Mouse (Mus musculus) gastrocnemius, postnatal 10 days (tissue): Measurements from ENCODE around the gene Mtg1. TPM values are rescaled to one million over a fixed set of nuclear protein-coding genes. Genes with fewer than 3 reads are reported as not detected.
A peak's percentile ranks its signal among the peaks of the same experiment; 100 is the strongest.
"Not testable (repeated sequence)": the region's sequence is repeated elsewhere in the genome, so short reads cannot be mapped to it uniquely, and the experiment has no call there.

ENCODE experiments used
- DNase-seq: peaks from one replicate; pipeline ENCODE4 v3.0.0; 2021; ENCODE audit warnings: mixed read lengths
- total RNA-seq, 2 experiments: library from RNA; stranded (reverse); gene quantifications; 2 replicates each; pipeline ENCODE4 v1.2.3; 2021

Gene Mtg1
- total RNA-seq, 2 experiments from 2014 or later: 21.9 to 23.5 TPM

GRCm38 (mm10) chr7:140126934-140127333 lies 10.4 kb upstream of the Mtg1 start:
- DNase-seq: no peak

DNA sequence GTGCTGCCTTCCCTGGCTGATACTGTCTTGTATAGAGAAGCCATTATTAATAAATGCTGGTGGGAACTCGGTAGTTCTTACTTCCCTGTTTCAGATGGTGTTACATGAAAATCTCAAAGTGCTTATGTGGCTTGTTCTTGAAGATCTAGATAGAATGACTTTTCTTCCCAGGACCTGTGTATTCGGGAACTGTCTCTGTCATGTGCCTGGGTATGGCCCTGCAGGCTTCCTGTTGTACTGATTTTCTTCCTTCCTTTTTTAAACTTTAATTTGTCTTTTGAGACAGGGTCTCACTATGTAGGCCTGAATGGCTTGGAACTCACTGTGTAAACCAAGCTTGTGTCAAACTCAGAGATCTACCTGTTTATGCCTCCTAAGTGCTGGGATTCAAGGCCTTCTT lies 9.5 kb upstream of the Mtg1 start:
- no peak for DNase-seq

GRCm38 (mm10) chr7:140132184-140132583 lies 5.2 kb upstream of the Mtg1 start:
- not testable (repeated sequence) for DNase-seq

DNA sequence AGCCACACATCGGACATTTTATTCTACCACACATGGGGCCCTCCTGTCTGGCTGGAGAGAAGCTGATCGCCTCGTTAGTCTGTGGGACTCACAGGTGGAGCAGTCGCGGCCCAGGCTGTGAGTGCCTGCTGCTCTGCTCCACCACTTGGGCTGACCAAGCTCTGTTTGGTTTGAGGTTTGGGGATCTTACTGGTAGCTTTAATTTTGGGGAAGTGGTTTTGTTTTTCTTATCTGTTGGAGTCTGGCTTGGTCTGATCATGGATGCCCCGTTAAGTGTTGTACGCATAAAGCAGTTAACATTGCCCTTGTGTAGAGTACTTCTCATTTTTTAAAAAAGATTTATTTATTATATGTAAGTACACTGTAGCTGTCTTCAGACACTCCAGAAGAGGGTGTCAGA lies 3.3 kb upstream of the Mtg1 start:
- DNase-seq: not testable (repeated sequence)

DNA sequence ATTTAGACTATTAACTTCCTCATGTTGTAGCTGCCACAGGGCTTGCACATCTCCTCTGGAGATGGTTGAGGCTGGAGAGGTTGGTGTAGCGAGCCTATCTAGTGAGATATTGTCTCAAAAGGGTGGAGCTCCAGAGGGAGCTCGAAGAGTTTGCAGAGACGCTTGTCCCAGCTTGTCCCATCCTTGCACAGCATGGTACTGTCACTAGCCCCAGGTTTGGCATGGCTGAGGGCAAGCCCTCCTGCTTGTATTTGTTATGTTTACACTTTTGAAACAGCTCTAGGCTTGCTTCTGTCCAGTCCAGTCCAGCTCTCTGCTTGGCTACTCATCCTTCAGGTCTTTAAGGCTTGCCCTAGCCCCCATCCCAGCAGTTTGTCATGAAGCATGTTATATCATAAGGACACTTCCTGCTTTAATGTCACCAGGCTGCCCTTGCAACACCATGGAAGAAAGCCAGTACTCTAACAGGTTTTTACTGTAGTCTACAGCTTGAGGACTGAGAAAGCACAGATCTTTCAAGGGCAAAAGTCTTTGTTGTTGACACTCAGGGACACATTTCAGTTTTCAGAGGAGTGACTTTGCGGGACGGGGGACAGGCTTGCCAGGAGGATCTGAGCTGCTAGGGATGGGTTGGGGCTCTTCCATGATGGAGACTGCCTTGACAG lies 2.1 kb upstream of the Mtg1 start:
- no peak for DNase-seq

- no peak for DNase-seq
Observed at GRCm38 (mm10) chr7:140138021-140138310, 602 bp downstream of the Mtg1 start.

DNA sequence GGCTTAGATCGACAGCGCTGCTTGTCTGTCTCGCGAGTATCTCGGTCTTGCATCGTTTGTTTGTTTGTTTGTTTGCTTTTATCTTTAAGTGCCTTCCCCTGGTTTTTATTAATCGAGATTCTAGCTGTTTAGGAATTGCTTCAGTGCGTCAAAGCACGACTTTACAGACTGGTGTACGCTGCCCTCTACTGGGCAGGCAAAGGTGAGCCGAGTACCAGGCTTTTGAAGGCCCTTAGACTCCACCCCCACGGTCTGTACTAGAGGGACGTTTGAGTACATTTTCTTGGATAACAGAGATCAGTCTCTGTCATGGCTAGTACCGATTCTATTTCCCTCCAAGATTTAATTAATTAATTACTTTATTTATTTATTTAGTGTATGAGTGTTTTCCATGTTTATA lies 4.0 kb downstream of the Mtg1 start:
- peak; percentile 61 for DNase-seq

GRCm38 (mm10) chr7:140144550-140144949 lies 7.2 kb downstream of the Mtg1 start:
- DNase-seq: no peak

- peak; percentile 49 for DNase-seq
Observed at GRCm38 (mm10) chr7:140153383-140153782, 16.0 kb downstream of the Mtg1 start.

DNA sequence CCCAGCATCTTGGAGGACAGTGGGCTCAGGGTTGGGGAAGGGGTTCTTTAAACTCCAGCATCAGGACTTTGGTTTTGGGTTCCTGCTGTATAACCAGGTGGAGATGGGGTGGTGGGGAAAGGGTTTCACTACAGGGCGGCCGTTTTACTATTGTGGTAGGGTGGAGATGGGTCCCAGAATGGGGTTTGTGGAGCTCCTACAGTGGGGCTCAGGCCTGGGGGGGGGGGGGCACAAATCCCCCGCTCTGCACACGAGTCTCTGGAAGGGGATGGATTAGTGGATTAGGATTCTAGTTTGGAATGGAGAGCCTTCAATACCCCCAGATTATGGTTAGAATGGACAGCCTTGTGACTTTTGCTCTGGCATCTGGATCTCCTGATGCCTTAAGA lies 16.5 kb downstream of the Mtg1 start:
- DNase-seq: no peak

GRCm38 (mm10) chr7:140154218-140154927 lies 17.0 kb downstream of the Mtg1 start, which contains the start of gene Sprn:
Gene Sprn, minus strand, starts transcription at chr7:140154877.
- DNase-seq: no peak

DNA sequence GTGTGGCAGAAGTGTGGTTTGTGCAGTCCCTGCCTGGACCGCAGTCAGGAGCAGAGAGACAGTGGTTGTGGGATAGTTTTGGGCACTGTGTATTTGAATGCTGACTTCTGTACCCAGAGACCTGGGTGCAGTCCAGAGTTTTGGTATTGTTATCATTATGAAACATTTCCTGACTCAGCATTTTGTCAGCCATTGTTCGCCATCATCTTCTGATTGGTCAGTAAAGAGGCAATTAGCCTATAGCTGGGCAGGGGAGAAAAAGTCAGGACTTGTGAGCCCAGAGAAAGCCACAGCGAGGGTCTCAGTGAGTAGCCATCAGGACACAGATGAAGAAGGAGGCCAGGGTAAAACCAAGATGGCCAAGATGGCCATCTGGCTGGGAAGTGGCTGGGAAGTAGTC lies 23.0 kb downstream of the Mtg1 start:
- DNase-seq: no peak

GRCm38 (mm10) chr7:140164664-140165063 lies 27.3 kb downstream of the Mtg1 start, which contains the start of gene Olfr522:
Gene Olfr522, minus strand, starts transcription at chr7:140164764.
- DNase-seq: no peak

GRCm38 (mm10) chr7:140167950-140168349 lies 30.6 kb downstream of the Mtg1 start:
- no peak for DNase-seq

DNA sequence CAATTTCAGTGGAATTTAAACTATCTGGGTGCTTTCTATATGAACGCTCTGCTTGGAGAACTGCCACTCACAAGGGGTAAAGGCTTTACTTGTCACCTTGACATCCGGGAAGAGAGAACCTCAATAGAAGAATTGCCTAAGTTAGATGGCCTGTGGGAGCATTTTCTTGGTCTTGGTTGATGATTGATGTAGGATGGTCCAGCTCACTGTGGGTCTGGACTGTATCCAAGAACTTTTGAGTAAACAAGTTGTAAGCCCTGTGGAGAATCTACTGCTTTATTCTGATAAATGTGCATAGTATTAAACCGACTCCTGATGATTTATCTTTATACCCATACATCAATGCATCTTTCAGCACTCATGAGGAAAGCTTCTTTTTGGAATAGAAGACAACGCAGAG lies 32.0 kb downstream of the Mtg1 start:
- DNase-seq: no peak

DNA sequence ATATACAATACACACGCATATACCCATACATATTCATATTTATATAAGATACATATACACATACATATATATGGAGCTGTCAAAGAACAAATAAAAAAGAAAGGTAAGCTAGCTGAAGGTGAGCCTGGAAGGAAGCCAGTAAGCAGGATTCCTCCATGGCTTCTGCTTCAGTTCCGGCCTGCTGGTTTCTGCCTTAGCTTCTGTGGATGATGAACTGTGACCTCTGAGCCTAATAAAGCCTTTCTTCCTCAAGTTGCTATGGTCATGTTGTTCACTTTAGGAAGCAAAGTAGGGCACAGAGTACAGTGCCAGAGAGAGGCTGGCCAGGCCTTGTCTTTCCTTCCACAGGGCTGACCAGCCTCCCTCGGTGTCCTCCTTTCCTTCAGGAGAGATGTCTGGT lies 33.5 kb downstream of the Mtg1 start:
- DNase-seq: no peak

DNA sequence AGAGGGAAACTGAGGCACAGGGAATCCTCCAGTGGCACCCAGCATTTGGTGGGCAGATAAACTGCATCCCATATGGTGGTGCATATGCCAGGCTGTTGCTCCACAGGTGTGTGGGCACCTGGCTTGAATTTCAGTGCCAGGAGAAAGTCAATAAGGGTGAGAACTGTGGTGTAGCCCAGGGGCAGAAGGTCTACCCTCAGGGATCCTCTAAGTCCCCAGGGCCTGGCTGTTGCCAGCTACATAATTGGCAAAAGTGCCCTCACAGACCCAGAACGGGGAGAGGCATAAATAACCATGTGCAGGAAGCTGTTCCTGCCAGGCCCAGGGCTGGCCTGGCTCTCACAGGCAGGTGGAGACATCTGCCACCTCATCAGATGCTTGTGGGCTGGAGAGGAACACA lies 35.6 kb downstream of the Mtg1 start, which contains the start of gene Olfr523:
Olfr523 (plus strand) TSS at position 282 of the 400 bp plus-strand sequence.
- DNase-seq: no peak

- no peak for DNase-seq
Observed at GRCm38 (mm10) chr7:140179176-140179575, 41.8 kb downstream of the Mtg1 start.

GRCm38 (mm10) chr7:140180692-140181091 lies 43.3 kb downstream of the Mtg1 start:
- no peak for DNase-seq

GRCm38 (mm10) chr7:140184206-140184605 lies 46.8 kb downstream of the Mtg1 start:
- DNase-seq: no peak

DNA sequence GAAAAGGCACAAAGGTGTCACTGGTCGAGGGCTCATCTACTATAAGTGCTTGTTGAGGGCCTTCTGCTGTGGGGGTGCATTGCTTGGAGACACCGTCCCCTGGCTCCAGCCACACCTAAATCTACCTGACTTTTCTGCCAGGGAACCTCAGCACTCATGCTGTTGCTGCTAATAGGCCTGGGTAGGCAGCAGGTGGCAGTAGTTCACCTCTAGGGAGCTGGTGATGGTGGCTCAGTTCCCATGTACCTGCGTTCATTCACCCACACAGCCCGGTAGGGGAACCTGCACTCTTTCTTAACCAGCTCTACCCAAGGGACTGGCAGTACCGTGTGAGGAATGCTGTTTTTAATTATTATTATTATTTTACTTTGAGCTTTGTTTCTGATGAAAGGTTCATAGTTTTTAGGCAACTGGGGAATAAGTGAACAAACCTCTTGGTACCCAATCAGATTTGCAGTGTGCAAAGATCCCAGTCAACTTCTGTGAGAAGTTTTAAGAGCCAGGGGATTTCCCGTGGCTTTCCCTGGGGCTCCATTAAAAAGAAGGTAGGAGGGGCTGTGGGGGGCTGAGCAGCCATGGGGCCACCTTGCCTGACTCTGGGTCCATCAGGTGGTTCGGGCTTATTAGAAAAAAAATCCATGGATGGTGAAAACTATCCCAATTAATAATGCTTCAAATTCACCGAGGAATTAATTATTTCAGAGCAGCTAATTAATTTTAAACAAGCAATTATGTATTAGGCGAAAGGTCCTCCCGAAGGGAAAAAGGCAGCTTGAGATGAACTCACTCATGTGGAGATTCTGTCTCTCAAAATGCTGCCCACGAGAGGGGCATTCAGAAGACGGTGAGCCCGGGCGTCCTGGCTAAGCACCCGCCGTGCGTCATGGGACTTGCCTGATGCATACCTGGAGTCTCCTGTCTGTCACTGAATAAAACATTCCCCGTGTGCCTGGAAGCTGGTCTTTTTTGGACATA lies 49.6 kb downstream of the Mtg1 start:
- DNase-seq: no peak

GRCm38 (mm10) chr7:140187721-140188390 lies 50.5 kb downstream of the Mtg1 start:
- no peak for DNase-seq
